Mouse (Mus musculus) small intestine, adult 2 months (tissue): ENCODE measurements at regions not wholly inside any gene's neighbourhood (a gene's known extent, or its start where the extent isn't known, plus 50 kb on each side); places are given as distances from the start of the nearest gene placed in this dataset.

Experiments
- CTCF ChIP-seq: fragments of 200-500 bp; IDR thresholded peaks from 2 replicates; pipeline ENCODE4 v1.5.1; 2012; ENCODE audit warnings: low read depth, mild to moderate bottlenecking, control low read depth, inconsistent platforms, low read length, moderate library complexity, mixed read lengths; ENCODE audit not compliant: insufficient replicate concordance, insufficient read length; ENCODE audit errors: extremely low read depth
- POLR2A ChIP-seq: fragments of 200-500 bp; IDR thresholded peaks from 2 replicates; pipeline ENCODE4 v1.6.1; 2012; ENCODE audit warnings: low read depth, mild to moderate bottlenecking, control low read depth, inconsistent platforms, low read length, moderate library complexity

GRCm38 (mm10) chr8:116362351-116362750 is 142.4 kb upstream of the Dynlrb2 start:
- no peak for TF ChIP-seq CTCF
- no peak for TF ChIP-seq POLR2A
